Mouse (Mus musculus) hindbrain, postnatal 0 days (tissue): Measurements from ENCODE around the gene Wdr47. TPM values are rescaled to one million over a fixed set of nuclear protein-coding genes. Genes with fewer than 3 reads are reported as not detected.
A peak's percentile ranks its signal among the peaks of the same experiment; 100 is the strongest.
"Not testable (repeated sequence)": the region's sequence is repeated elsewhere in the genome, so short reads cannot be mapped to it uniquely, and the experiment has no call there.

ENCODE experiments used
- ATAC-seq: fragments of 200-750 bp; cut with Nextera tagmentation; 2 replicates; pipeline ENCODE4 v1.8.0; 2017; ENCODE audit warnings: mild to moderate bottlenecking, moderate TSS enrichment, moderate library complexity
- DNase-seq: peaks from one replicate; pipeline ENCODE4 v3.0.0-alpha.2; 2015; ENCODE audit warnings: low spot score
- H3K27ac ChIP-seq: fragments of 300-500 bp; sonication (generic); 2 replicates; pipeline ENCODE4 v1.5.1; 2014; ENCODE audit warnings: mild to moderate bottlenecking
- H3K27me3 ChIP-seq: fragments of 300-500 bp; sonication (generic); 2 replicates; pipeline ENCODE4 v1.6.1; 2014; ENCODE audit warnings: low read length, mixed read lengths; ENCODE audit not compliant: insufficient read depth
- H3K36me3 ChIP-seq: fragments of 300-500 bp; sonication (generic); 2 replicates; pipeline ENCODE4 v1.6.1; 2014; ENCODE audit warnings: low read length, mixed read lengths; ENCODE audit not compliant: insufficient read depth
- H3K4me1 ChIP-seq: fragments of 300-500 bp; sonication (generic); 2 replicates; pipeline ENCODE4 v1.6.1; 2014; ENCODE audit warnings: antibody characterized with exemption, low read length, mixed read lengths; ENCODE audit not compliant: insufficient read depth
- H3K4me2 ChIP-seq: fragments of 300-500 bp; sonication (generic); 2 replicates; pipeline ENCODE4 v1.6.1; 2014; ENCODE audit warnings: low read depth, mild to moderate bottlenecking, low read length, moderate library complexity, mixed read lengths
- H3K4me3 ChIP-seq: fragments of 300-500 bp; sonication (generic); 2 replicates; pipeline ENCODE4 v1.5.1; 2014; ENCODE audit warnings: low read length
- H3K9ac ChIP-seq: fragments of 300-500 bp; sonication (generic); replicated peaks from 2 replicates; pipeline ENCODE4 v1.6.1; 2014; ENCODE audit warnings: mild to moderate bottlenecking, low read length, moderate library complexity, mixed read lengths
- H3K9me3 ChIP-seq: fragments of 300-500 bp; sonication (generic); 2 replicates; pipeline ENCODE4 v1.6.1; 2016; ENCODE audit warnings: low read length, mixed read lengths
- CTCF ChIP-seq: IDR thresholded peaks from 2 replicates; pipeline ENCODE4 v1.5.1; 2016; ENCODE audit warnings: antibody characterized with exemption, control low read depth, low read depth
- WGBS: fragments of 180-500 bp; shearing (Covaris S2); extraction: QIAGEN DNeasy Blood & Tissue Kit; methylation state at CpG from one replicate; pipeline ENCODE4 v1.1.7; 2014; 5-methylcytosine and 5-hydroxymethylcytosine counted together
- polyA plus RNA-seq: library from polyadenylated mRNA; unstranded; fragments of >200 nt; fragmentation: Nextera tagmentation; extraction: Ambion mirVana; gene quantifications from 2 replicates; pipeline ENCODE4 v1.2.1, GENCODE M21; 2015
- total RNA-seq: library from RNA; depleted of rRNA; stranded (reverse); fragments of >200 nt; gene quantifications from 2 replicates; pipeline ENCODE4 v1.2.3, GENCODE M21; 2014

Wdr47 gene
- total and polyA plus RNA-seq, 2 experiments from 2014 or later, result 65.9 to 70.5 TPM

- 86% methylated on average over 5 of the region's 5 CpGs for whole genome bisulfite sequencing
- Histone ChIP-seq H3K4me3 (no peak overlapping the region), H3K27ac (no peak overlapping the region), H3K4me2 (no peak overlapping the region), H3K9ac (no peak overlapping the region), H3K4me1 (no peaks in the 10 kb centered on the region), H3K9me3 (no peaks in the 10 kb centered on the region), H3K27me3 (no peaks in the 10 kb centered on the region), H3K36me3 (peaks cover 6% of the 10 kb centered on the region; the same call in 1 of the 2 replicates)
- no peak for ATAC-seq
- TF ChIP-seq CTCF, result no peak
- DNase-seq, result no peak
Measured at GRCm38 (mm10) chr3:108634761-108635160, 43.7 kb downstream of the Wdr47 start.

DNA sequence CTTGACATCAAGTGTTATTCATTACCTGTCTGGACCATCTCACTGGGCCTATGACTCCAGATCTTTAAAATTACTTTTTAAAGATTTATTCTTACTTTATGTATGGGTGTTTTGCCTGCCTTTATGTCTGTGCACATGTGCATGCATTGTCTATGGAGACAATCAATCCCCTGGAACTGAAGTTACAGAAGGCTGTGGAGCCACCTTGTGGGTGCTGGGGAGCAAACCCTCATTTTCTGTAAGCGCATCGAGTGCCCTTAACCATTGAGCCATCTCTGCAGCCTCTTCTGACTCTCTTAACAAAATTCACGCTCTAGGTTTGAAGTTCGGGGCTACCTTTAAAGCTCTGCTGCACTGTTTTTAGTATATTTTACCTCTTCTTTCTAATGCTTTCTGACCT is 48.3 kb downstream of the Wdr47 start:
- Histone ChIP-seq H3K9ac (no peak overlapping the region), H3K4me3 (no peak overlapping the region), H3K9me3 (no peaks in the 10 kb centered on the region), H3K4me2 (no peak overlapping the region), H3K4me1 (no peaks in the 10 kb centered on the region), H3K27ac (no peak overlapping the region), H3K36me3 (peaks cover 14% of the 10 kb centered on the region), H3K27me3 (no peaks in the 10 kb centered on the region)
- ATAC-seq, result no peak
- DNase-seq, result no peak
- 66% methylated on average over 4 of the region's 4 CpGs for WGBS
- peak; percentile 46 for TF ChIP-seq CTCF

- peaks cover 26% of the 10 kb centered on the region for H3K36me3 ChIP-seq
- H3K9ac ChIP-seq, result no peak overlapping the region
Measured at GRCm38 (mm10) chr3:108640998-108641397, 49.9 kb downstream of the Wdr47 start.

DNA sequence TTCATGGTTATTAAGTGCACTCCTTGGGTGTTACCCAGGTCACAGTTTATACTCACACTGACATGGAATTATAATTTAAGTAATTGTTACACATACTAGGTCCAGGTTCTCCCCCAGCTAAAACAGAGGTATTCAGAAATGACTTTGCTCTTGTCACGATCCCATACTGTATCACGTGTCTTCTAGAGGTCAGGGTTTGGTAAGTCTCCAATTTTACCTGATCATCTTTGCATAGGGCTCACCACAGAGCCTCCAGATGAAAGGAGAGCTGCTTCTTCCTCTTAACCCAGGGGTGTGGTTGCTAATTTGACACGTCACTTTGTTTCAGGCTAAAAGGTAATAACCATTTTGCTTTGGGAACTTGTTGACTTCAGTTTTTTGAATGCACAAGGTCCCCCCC is 53.8 kb downstream of the Wdr47 start:
- Histone ChIP-seq H3K4me2 (no peak overlapping the region), H3K9me3 (no peaks in the 10 kb centered on the region), H3K4me3 (no peak overlapping the region), H3K4me1 (no peaks in the 10 kb centered on the region), H3K9ac (no peak overlapping the region), H3K27ac (no peak overlapping the region), H3K27me3 (no peaks in the 10 kb centered on the region), H3K36me3 (peaks cover 21% of the 10 kb centered on the region)
- WGBS, result 89% methylated on average over 3 of the region's 3 CpGs
- no peak for TF ChIP-seq CTCF
- ATAC-seq, result no peak
- no peak for DNase-seq

More at GRCm38 (mm10) chr3:108640998-108641397, 49.9 kb downstream of the Wdr47 start:
- 87% methylated on average over 4 of the region's 4 CpGs for WGBS
- Histone ChIP-seq H3K9me3 (no peaks in the 10 kb centered on the region), H3K27ac (no peak overlapping the region), H3K4me1 (no peaks in the 10 kb centered on the region), H3K4me3 (no peak overlapping the region), H3K4me2 (no peak overlapping the region), H3K27me3 (no peaks in the 10 kb centered on the region)
- no peak for ATAC-seq
- TF ChIP-seq CTCF, result no peak
- no peak for DNase-seq

DNA sequence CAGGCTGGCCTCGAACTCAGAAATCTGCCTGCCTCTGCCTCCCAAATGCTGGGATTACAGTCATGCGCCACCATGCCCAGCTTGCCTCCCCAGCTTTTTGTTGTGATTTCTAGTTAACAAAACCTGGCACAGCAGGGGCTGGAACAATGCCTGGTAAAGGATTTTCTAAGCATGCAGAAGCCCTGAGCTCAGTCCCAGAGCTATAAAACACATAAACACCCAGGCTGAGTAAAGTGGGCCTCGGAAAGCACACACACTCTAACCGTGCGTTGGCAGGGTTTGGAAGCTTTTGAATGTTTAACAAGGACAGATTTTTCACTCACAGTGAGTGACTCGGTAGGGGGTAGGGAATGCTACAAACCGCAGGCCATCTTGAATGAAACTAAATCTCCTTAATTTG is 55.0 kb downstream of the Wdr47 start:
- Histone ChIP-seq H3K27me3 (no peaks in the 10 kb centered on the region), H3K4me1 (no peaks in the 10 kb centered on the region), H3K4me2 (no peak overlapping the region), H3K4me3 (no peak overlapping the region), H3K27ac (no peak overlapping the region), H3K36me3 (peaks cover 21% of the 10 kb centered on the region), H3K9me3 (no peaks in the 10 kb centered on the region), H3K9ac (no peak overlapping the region)
- no peak for ATAC-seq
- 41% methylated on average over 7 of the region's 7 CpGs for WGBS
- DNase-seq, result peak; percentile 35
- no peak for TF ChIP-seq CTCF

- H3K9ac ChIP-seq, H3K4me2 ChIP-seq, DNase-seq, ATAC-seq, H3K4me1 ChIP-seq, H3K27me3 ChIP-seq, H3K4me3 ChIP-seq, H3K27ac ChIP-seq, H3K9me3 ChIP-seq: not testable (repeated sequence)
- 42% methylated on average over 5 of the region's 5 CpGs for WGBS
- H3K36me3 ChIP-seq, result peaks cover 21% of the 10 kb centered on the region
Measured at GRCm38 (mm10) chr3:108647681-108648080, 56.6 kb downstream of the Wdr47 start.

DNA sequence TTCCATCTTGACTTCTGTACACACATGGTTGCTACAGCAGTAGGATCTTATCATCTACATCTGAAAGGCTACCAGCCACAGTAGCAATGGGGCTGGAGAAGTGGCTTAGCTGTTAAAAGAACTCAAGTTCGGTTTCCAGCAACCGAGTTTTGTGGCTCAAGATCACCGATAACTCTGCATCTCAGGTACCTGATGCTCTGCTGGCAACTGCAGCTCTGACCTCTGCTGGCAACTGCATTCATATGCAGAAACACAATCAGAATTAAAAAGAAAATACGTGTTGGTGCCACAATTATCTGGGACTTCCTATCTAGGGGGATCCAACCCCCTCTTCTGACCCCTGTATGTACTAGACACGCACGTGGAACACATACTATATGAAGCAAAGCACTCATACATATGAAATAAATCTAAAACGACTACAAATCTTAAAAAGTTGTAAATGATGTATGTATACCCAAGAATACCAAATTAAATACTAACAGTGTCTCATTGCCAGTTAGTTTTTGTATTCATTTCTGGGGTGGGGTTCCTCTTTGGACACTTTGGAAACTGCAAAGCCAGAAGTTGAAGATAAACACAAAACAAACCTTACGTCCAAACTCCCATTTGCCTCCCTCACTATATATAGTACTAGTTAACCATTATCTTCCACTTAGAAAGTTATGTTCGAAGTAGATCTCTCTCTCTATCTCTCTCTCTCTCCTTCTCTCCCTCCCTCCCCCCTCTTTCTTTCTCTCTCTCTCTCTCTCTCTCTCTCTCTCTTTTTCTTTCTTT is 62.0 kb downstream of the Wdr47 start:
- Histone ChIP-seq H3K4me2 (peak overlapping the region; percentile 45), H3K4me3 (no peak overlapping the region), H3K4me1 (0 out of 2 replicates have a peak, but pooled peaks cover 3% of the 10 kb centered on the region), H3K27ac (no peak overlapping the region), H3K9ac (no peak overlapping the region), H3K36me3 (no peaks in the 10 kb centered on the region), H3K9me3 (no peaks in the 10 kb centered on the region), H3K27me3 (no peaks in the 10 kb centered on the region)
- DNase-seq (peak; percentile 18), ATAC-seq (no peak)
- 22% methylated on average over 9 of the region's 9 CpGs for WGBS
- TF ChIP-seq CTCF, result peak; percentile 45
